Comparison of ENCODE assay signal across 22 mouse cellular contexts in genomic region chr3:153669737-153670435, GRCm38 (mm10). TPM values are rescaled to one million over a fixed set of nuclear protein-coding genes. Genes with fewer than 3 reads are reported as not detected.
DNase-seq lines count a peak whose midpoint lies in the region; ATAC-seq lines count a peak whose summit lies in the region.
"Had no signal": no experiment of that assay in that cellular context is flagged by ENCODE, and none has a peak within 500 bp of the region (broad histone marks: within the 10 kb centered on the region; RNA-seq: fewer than 3 reads in every experiment).

No protein-coding gene starts in this region.

- peaks cover 29% of the 10 kb centered on the region for H3K4me1 ChIP-seq in limb, embryonic 10.5 days
- H3K4me1 ChIP-seq in forebrain, embryonic 13.5 days = peaks cover 12% of the 10 kb centered on the region

- H3K9ac ChIP-seq in forebrain, embryonic 13.5 days = no peak overlapping the region
- H3K9ac ChIP-seq: embryonic facial prominence, embryonic 15.5 days; limb, embryonic 12.5 days; liver, embryonic 14.5 days had no signal

- no peak overlapping the region for H3K4me2 ChIP-seq in forebrain, embryonic 13.5 days
- H3K4me2 ChIP-seq: embryonic facial prominence, embryonic 15.5 days; limb, embryonic 12.5 days had no signal

- peak; percentile 37 for DNase-seq in adrenal gland, adult 2 months
- no peak for DNase-seq in adrenal gland, postnatal 25 days
- peak; percentile 29 for DNase-seq in kidney, adult 18-20 months
- no peak for DNase-seq in kidney, postnatal 4 days
- peak; percentile 85 for DNase-seq in kidney, adult 9 months
- no peak for DNase-seq in limb, embryonic 10.5 days (ENCODE audit: low spot score)
- DNase-seq in gastrocnemius, postnatal 4 days (ENCODE audit: low spot score in 2 of 2) = no peak
- DNase-seq: cerebellum, adult 9-11 months; gastrocnemius, postnatal 36 days; heart, postnatal 36 days; lung, postnatal 14 days; spleen, adult 18-20 months; thymus, adult 2 months had no signal

- peak overlapping the region; percentile 53; the same call in 1 of the 2 replicates for H3K27ac ChIP-seq in limb, embryonic 10.5 days
- H3K27ac ChIP-seq in forebrain, embryonic 13.5 days = no peak overlapping the region
- H3K27ac ChIP-seq: embryonic facial prominence, embryonic 15.5 days; heart, embryonic 10.5 days; left cerebral cortex, adult 2 months; limb, embryonic 12.5 days; liver, embryonic 14.5 days had no signal

- 89% methylated on average over 13 of the region's 13 CpGs for WGBS in limb, embryonic 10.5 days
- 88% methylated on average over 13 of the region's 13 CpGs for WGBS in forebrain, embryonic 13.5 days

- no peaks in the 10 kb centered on the region for H3K27me3 ChIP-seq in limb, embryonic 10.5 days (ENCODE audit: low read depth, poor library complexity, severe bottlenecking)
- H3K27me3 ChIP-seq in forebrain, embryonic 13.5 days = no peaks in the 10 kb centered on the region
- H3K27me3 ChIP-seq: embryonic facial prominence, embryonic 15.5 days; limb, embryonic 12.5 days had no signal

- H3K9me3 ChIP-seq in limb, embryonic 10.5 days (replicated peaks) = no peaks in the 10 kb centered on the region
- no peaks in the 10 kb centered on the region for H3K9me3 ChIP-seq in forebrain, embryonic 13.5 days (replicated peaks)
- H3K9me3 ChIP-seq: embryonic facial prominence, embryonic 15.5 days; heart, embryonic 10.5 days; limb, embryonic 12.5 days; megakaryocyte, embryonic 14.5 days had no signal

- H3K36me3 ChIP-seq in limb, embryonic 10.5 days = peaks cover 4% of the 10 kb centered on the region; the same call in 1 of the 2 replicates
- H3K36me3 ChIP-seq in forebrain, embryonic 13.5 days (ENCODE audit: poor library complexity, severe bottlenecking) = no peaks in the 10 kb centered on the region
- H3K36me3 ChIP-seq: embryonic facial prominence, embryonic 15.5 days; heart, embryonic 10.5 days; limb, embryonic 12.5 days had no signal

- no peak for ATAC-seq in forebrain, embryonic 13.5 days
- ATAC-seq: CD4-positive, CD25-positive, alpha-beta regulatory T cell, adult 4 months; midbrain, embryonic 16.5 days had no signal

- no peak overlapping the region for H3K4me3 ChIP-seq in limb, embryonic 10.5 days
- H3K4me3 ChIP-seq in forebrain, embryonic 13.5 days = no peak overlapping the region
- H3K4me3 ChIP-seq: embryonic facial prominence, embryonic 15.5 days; heart, embryonic 10.5 days; left cerebral cortex, adult 2 months; limb, embryonic 12.5 days; megakaryocyte, embryonic 14.5 days had no signal

RNA-seq across cellular contexts. Expression of gene St6galnac3, which starts 55.1 kb away (rescaled TPM):
- 10 to 100 TPM in 1 of 2 experiments, 1 to 10 TPM in 1; 7.9 to 16.9 TPM for total RNA-seq in adrenal gland, adult 2 months (2021)
- 0.40 and 0.94 TPM in 2 replicates for polyA plus RNA-seq in adrenal gland, adult 2 months (2012; rRNA removed)
- 6.5 and 10.4 TPM in 2 replicates for total RNA-seq in adrenal gland, postnatal 25 days (2021)
- polyA plus RNA-seq in limb, embryonic 10.5 days (2016; fragmentation: Nextera tagmentation; extraction: Ambion mirVana) = 53.3 and 53.6 TPM in 2 replicates
- polyA plus RNA-seq in forebrain, embryonic 13.5 days (2015; fragmentation: Nextera tagmentation; extraction: Ambion mirVana) = 20.7 and 29.0 TPM in 2 replicates
- 10 to 100 TPM; 10.5 to 10.6 TPM for total RNA-seq in gastrocnemius, postnatal 4 days (2021)

Comparison
In these comparisons a context has a peak if more than half of its experiments do, and no peak if none do; other contexts are left out.
1. DNase-seq: peak in adrenal gland, adult 2 months (single experiment), kidney, adult 18-20 months (single experiment) and kidney, adult 9 months (single experiment); none in adrenal gland, postnatal 25 days (single experiment), kidney, postnatal 4 days (0 of 2), limb, embryonic 10.5 days (single experiment) and gastrocnemius, postnatal 4 days (0 of 2).